Mouse (Mus musculus) kidney, embryonic 16.5 days (tissue): ENCODE results near the gene Cd72. TPM values are rescaled to one million over a fixed set of nuclear protein-coding genes. Genes with fewer than 3 reads are reported as not detected.

Experiments
- ATAC-seq: fragments of 200-750 bp; cut with Nextera tagmentation; 2 replicates; pipeline ENCODE4 v1.8.0; 2017; ENCODE audit warnings: moderate TSS enrichment; ENCODE audit not compliant: low FRiP score, low TSS enrichment
- H3K27ac ChIP-seq: fragments of 300-500 bp; sonication (generic); 2 replicates; pipeline ENCODE4 v1.5.1; 2014; ENCODE audit warnings: low read length
- H3K27me3 ChIP-seq: fragments of 300-500 bp; sonication (generic); 2 replicates; pipeline ENCODE4 v1.6.1; 2014; ENCODE audit warnings: low read length, control low read depth, mixed read lengths; ENCODE audit not compliant: insufficient read depth
- H3K36me3 ChIP-seq: fragments of 300-500 bp; sonication (generic); 2 replicates; pipeline ENCODE4 v1.6.1; 2014; ENCODE audit warnings: low read length, control low read depth, mixed read lengths; ENCODE audit not compliant: insufficient read depth
- H3K4me1 ChIP-seq: fragments of 300-500 bp; sonication (generic); 2 replicates; pipeline ENCODE4 v1.6.1; 2014; ENCODE audit warnings: low read length, control low read depth, mixed read lengths; ENCODE audit not compliant: insufficient read depth
- H3K4me2 ChIP-seq: fragments of 300-500 bp; sonication (generic); replicated peaks from 2 replicates; pipeline ENCODE4 v1.6.1; 2014; ENCODE audit warnings: low read depth, low read length
- H3K4me3 ChIP-seq: fragments of 300-500 bp; sonication (generic); 2 replicates; pipeline ENCODE4 v1.5.1; 2014; ENCODE audit warnings: mild to moderate bottlenecking, low read length
- H3K9ac ChIP-seq: fragments of 300-500 bp; sonication (generic); replicated peaks from 2 replicates; pipeline ENCODE4 v1.6.1; 2014; ENCODE audit warnings: low read length
- H3K9me3 ChIP-seq: fragments of 300-500 bp; sonication (generic); 2 replicates; pipeline ENCODE4 v1.6.1; 2016; ENCODE audit warnings: low read length, control low read depth
- WGBS: fragments of 180-500 bp; shearing (Covaris S2); extraction: QIAGEN DNeasy Blood & Tissue Kit; methylation state at CpG from one replicate; pipeline ENCODE4 v1.1.7; 2014; 5-methylcytosine and 5-hydroxymethylcytosine counted together
- polyA plus RNA-seq: library from polyadenylated mRNA; unstranded; fragments of >200 nt; fragmentation: Nextera tagmentation; extraction: Ambion mirVana; gene quantifications from 2 replicates; pipeline ENCODE4 v1.2.1, GENCODE M21; 2015

Cd72 gene
- polyA plus RNA-seq, 1 experiment from 2014 or later: 4.1 TPM

- Histone ChIP-seq H3K27ac (no peak overlapping the region), H3K4me1 (peaks cover 53% of the 10 kb centered on the region), H3K9ac (no peak overlapping the region), H3K27me3 (no peaks in the 10 kb centered on the region), H3K9me3 (no peaks in the 10 kb centered on the region), H3K4me3 (no peak overlapping the region), H3K36me3 (no peaks in the 10 kb centered on the region), H3K4me2 (no peak overlapping the region)
- no peak for ATAC-seq
- 68% methylated on average over 4 of the region's 4 CpGs for WGBS
Measured at GRCm38 (mm10) chr4:43398014-43398413, 56.4 kb downstream of the Cd72 start.

Other genes with a start within 250 kb of the Cd72 start
- 0.66 and 0.77 TPM in 2 replicates for gene Atp8b5, start 187.5 kb downstream of the Cd72 start, polyA plus RNA-seq
- gene Rusc2, start 72.6 kb downstream of the Cd72 start, polyA plus RNA-seq: 10.3 and 13.4 TPM in 2 replicates
- gene Fam166b, start 25.5 kb downstream of the Cd72 start, polyA plus RNA-seq: 0.30 and 0.50 TPM in 2 replicates
- 3.0 and 3.5 TPM in 2 replicates for gene Tesk1, start 12.7 kb downstream of the Cd72 start, polyA plus RNA-seq
- gene Sit1, start 29.1 kb upstream of the Cd72 start, polyA plus RNA-seq: not detected in 2 replicates
- gene Ccdc107, start 38.3 kb upstream of the Cd72 start, polyA plus RNA-seq: 73.5 and 89.4 TPM in 2 replicates
- 45.3 and 47.7 TPM in 2 replicates for gene Arhgef39, start 45.1 kb upstream of the Cd72 start, polyA plus RNA-seq
- gene Car9, start 52.3 kb upstream of the Cd72 start, polyA plus RNA-seq: 1.5 and 2.7 TPM in 2 replicates
- gene Tpm2, start 69.1 kb upstream of the Cd72 start, polyA plus RNA-seq: 233 and 312 TPM in 2 replicates
- 80.2 and 83.0 TPM in 2 replicates for gene Creb3, start 107.7 kb upstream of the Cd72 start, polyA plus RNA-seq
- gene Tln1, start 108.1 kb upstream of the Cd72 start, polyA plus RNA-seq: 66.5 and 69.1 TPM in 2 replicates
- gene Rgp1, start 124.1 kb upstream of the Cd72 start, polyA plus RNA-seq: 32.3 and 33.0 TPM in 2 replicates
- 25.8 and 26.3 TPM in 2 replicates for gene Gba2, start 124.2 kb upstream of the Cd72 start, polyA plus RNA-seq
- gene Msmp, start 129.9 kb upstream of the Cd72 start, polyA plus RNA-seq: 0.89 and 3.1 TPM in 2 replicates
- gene Npr2, start 177.3 kb upstream of the Cd72 start, polyA plus RNA-seq: 9.1 and 9.5 TPM in 2 replicates
- gene Spag8, start 199.0 kb upstream of the Cd72 start, polyA plus RNA-seq: 1.4 TPM in 2 replicates
- gene Hint2, start 201.8 kb upstream of the Cd72 start, polyA plus RNA-seq: 125 and 134 TPM in 2 replicates
- 2.8 and 4.7 TPM in 2 replicates for gene Tmem8b, start 214.3 kb upstream of the Cd72 start, polyA plus RNA-seq
- gene Fam221b, start 214.5 kb upstream of the Cd72 start, polyA plus RNA-seq: 1.6 and 3.2 TPM in 2 replicates
- gene Olfr70, start 246.2 kb upstream of the Cd72 start, polyA plus RNA-seq: not detected in 2 replicates